Mouse (Mus musculus) megakaryocyte, embryonic 14.5 days (primary cell): ENCODE measurements around the gene Kdm5c.

ENCODE experiments used
- FLI1 ChIP-seq: IDR thresholded peaks from 2 replicates; pipeline ENCODE4 v1.6.1; 2012; ENCODE audit warnings: low read length, inconsistent platforms, mixed read lengths
- GATA1 ChIP-seq: IDR thresholded peaks from 3 replicates; pipeline ENCODE4 v1.6.1; 2012; ENCODE audit warnings: mixed read lengths, low read length, inconsistent platforms, borderline replicate concordance

DNA sequence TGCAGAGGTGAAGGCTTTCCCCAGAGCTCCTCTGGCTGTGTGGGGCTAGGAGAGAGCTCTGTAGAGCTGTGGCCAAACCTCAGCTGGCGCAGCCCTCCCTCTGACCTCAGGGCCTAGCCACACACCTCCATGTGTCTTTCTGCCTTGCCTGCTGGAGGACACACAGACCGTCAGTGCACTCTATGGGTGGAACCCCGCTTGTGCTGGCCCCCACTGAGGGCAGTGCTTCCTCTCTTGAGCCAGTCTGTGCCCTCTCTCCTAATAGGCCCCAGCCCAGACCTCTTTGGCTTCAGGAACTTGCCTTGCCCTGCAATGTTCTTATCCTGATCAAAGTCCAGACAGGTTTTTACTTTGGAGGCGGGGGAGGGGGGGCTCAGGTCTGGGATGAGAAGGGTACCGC lies 8.5 kb upstream of the Kdm5c start:
- TF ChIP-seq GATA1 (no peak), FLI1 (no peak)
